Mouse (Mus musculus) MEL (cell line): ENCODE data around the gene Selenoo.

Experiments
- CTCF ChIP-seq, 3 experiments: IDR thresholded peaks in 2 of 3; conservative IDR thresholded peaks in 1 of 3; 2 replicates each; pipeline ENCODE4 v1.5.1; 2011 to 2012; ENCODE audit warnings: low read length in 3 of 3, low read depth in 2 of 3, mild to moderate bottlenecking in 2 of 3, improper control_type of control experiment in 1 of 3, inconsistent platforms in 1 of 3, mixed read lengths in 1 of 3, moderate library complexity in 1 of 3; ENCODE audit not compliant: control insufficient read depth in 1 of 3, insufficient read depth in 1 of 3, poor library complexity in 1 of 3, severe bottlenecking in 1 of 3
- EP300 ChIP-seq, 2 experiments: IDR thresholded peaks; 2 replicates each; pipeline ENCODE4 v1.6.1; 2011; ENCODE audit warnings: improper control_type of control experiment in 2 of 2, low read length in 2 of 2, low read depth in 1 of 2, mild to moderate bottlenecking in 1 of 2
- ETS1 ChIP-seq: IDR thresholded peaks from 2 replicates; pipeline ENCODE4 v1.6.1; 2012; ENCODE audit warnings: low read depth, mild to moderate bottlenecking, inconsistent platforms, low read length, improper control_type of control experiment, moderate library complexity
- GATA1 ChIP-seq: IDR thresholded peaks from 2 replicates; pipeline ENCODE4 v1.6.1; 2011; ENCODE audit warnings: low read depth, low read length, improper control_type of control experiment
- MAFK ChIP-seq: IDR thresholded peaks from 2 replicates; pipeline ENCODE4 v1.6.1; 2011; ENCODE audit warnings: low read depth, mild to moderate bottlenecking, low read length, improper control_type of control experiment, borderline replicate concordance
- NELFE ChIP-seq: IDR thresholded peaks from 2 replicates; pipeline ENCODE4 v1.6.1; 2011; ENCODE audit warnings: low read depth, low read length, improper control_type of control experiment
- POLR2A ChIP-seq, 2 experiments: IDR thresholded peaks; 2 replicates each; pipeline ENCODE4 v1.6.1; 2011 to 2012; ENCODE audit warnings: low read length in 2 of 2, mild to moderate bottlenecking in 2 of 2, control low read depth in 1 of 2, improper control_type of control experiment in 1 of 2, low read depth in 1 of 2, moderate library complexity in 1 of 2; ENCODE audit not compliant: control insufficient read depth in 1 of 2, insufficient read depth in 1 of 2, poor library complexity in 1 of 2
- POLR2AphosphoS2 ChIP-seq: IDR thresholded peaks from 2 replicates; pipeline ENCODE4 v1.6.1; 2011; ENCODE audit warnings: low read length, improper control_type of control experiment
- TAL1 ChIP-seq: IDR thresholded peaks from 2 replicates; pipeline ENCODE4 v1.6.1; 2012; ENCODE audit warnings: mild to moderate bottlenecking, inconsistent platforms, low read length, moderate library complexity, mixed read lengths
- ZC3H11A ChIP-seq: IDR thresholded peaks from 2 replicates; pipeline ENCODE4 v1.6.1; 2012; ENCODE audit warnings: low read depth, mild to moderate bottlenecking, inconsistent platforms, low read length, improper control_type of control experiment
- ZKSCAN1 ChIP-seq: IDR thresholded peaks from 2 replicates; pipeline ENCODE4 v1.6.1; 2012; ENCODE audit warnings: low read depth, mild to moderate bottlenecking, inconsistent platforms, low read length, improper control_type of control experiment, moderate library complexity
- ZNF384 ChIP-seq: IDR thresholded peaks from 2 replicates; pipeline ENCODE4 v1.6.1; 2012; ENCODE audit warnings: low read depth, mild to moderate bottlenecking, inconsistent platforms, low read length, improper control_type of control experiment

DNA sequence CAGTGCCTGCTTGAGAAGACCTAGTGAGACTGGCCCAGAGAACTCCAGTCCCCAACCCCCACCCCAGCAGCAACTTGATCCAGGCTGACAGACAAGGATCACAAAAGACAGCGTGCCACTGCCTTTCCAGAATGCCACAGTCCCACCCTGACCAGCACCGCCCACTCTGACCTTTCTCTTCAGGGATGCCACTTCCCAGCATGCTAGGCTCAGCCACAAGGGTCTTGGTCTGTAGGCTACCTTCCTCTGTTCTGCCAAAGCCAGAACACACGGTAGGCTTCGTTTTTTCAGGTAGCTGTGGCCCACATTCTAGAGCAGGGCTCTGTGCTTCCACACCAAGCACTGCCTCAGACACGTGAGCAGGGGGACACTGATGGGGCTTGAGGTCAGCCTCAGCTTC is 13.8 kb downstream of the Selenoo start:
- TF ChIP-seq CTCF (IDR thresholded peaks at IDR 0.05 in 2 of 3, conservative IDR thresholded peaks at IDR 0.05 in 1 of 3; ENCODE audit: control insufficient read depth in 1 of 3, insufficient read depth in 1 of 3, low read depth in 2 of 3, low read length in 3 of 3, poor library complexity in 1 of 3, severe bottlenecking in 1 of 3) = no peak
- TF ChIP-seq ZKSCAN1 = no peak
- no peak for TF ChIP-seq POLR2AphosphoS2
- TF ChIP-seq NELFE = no peak
- no peak for TF ChIP-seq GATA1
- TF ChIP-seq MAFK = no peak
- TF ChIP-seq ZNF384 = no peak
- TF ChIP-seq TAL1 = no peak
- no peak; a peak in 1 of 4 replicates for TF ChIP-seq POLR2A (IDR thresholded peaks at IDR 0.05; ENCODE audit: control insufficient read depth in 1 of 2, insufficient read depth in 1 of 2, low read depth in 1 of 2, low read length in 2 of 2, poor library complexity in 1 of 2)
- TF ChIP-seq EP300 (IDR thresholded peaks at IDR 0.05; ENCODE audit: low read depth in 1 of 2, low read length in 2 of 2) = no peak
- TF ChIP-seq ZC3H11A = no peak
- no peak for TF ChIP-seq ETS1
